Mouse (Mus musculus) stomach, postnatal 0 days (tissue): ENCODE data around the gene Ppp1r12c. TPM values are rescaled to one million over a fixed set of nuclear protein-coding genes. Genes with fewer than 3 reads are reported as not detected.

Experiments
- ATAC-seq: fragments of 200-750 bp; cut with Nextera tagmentation; 2 replicates; pipeline ENCODE4 v1.8.0; 2017; ENCODE audit not compliant: low FRiP score, low TSS enrichment
- DNase-seq: peaks from one replicate; pipeline ENCODE4 v3.0.0-alpha.2; 2016; ENCODE audit warnings: low spot score
- H3K27ac ChIP-seq: fragments of 300-500 bp; sonication (generic); replicated peaks from 2 replicates; pipeline ENCODE4 v1.5.1; 2014; ENCODE audit warnings: mild to moderate bottlenecking, control low read depth
- H3K27me3 ChIP-seq: fragments of 300-500 bp; sonication (generic); 2 replicates; pipeline ENCODE4 v1.6.1; 2014; ENCODE audit warnings: low read length; ENCODE audit not compliant: control insufficient read depth, insufficient read depth
- H3K36me3 ChIP-seq: fragments of 300-500 bp; sonication (generic); 2 replicates; pipeline ENCODE4 v1.6.1; 2014; ENCODE audit warnings: low read length, mixed read lengths; ENCODE audit not compliant: control insufficient read depth, insufficient read depth
- H3K4me1 ChIP-seq: fragments of 300-500 bp; sonication (generic); replicated peaks from 2 replicates; pipeline ENCODE4 v1.6.1; 2014; ENCODE audit warnings: antibody characterized with exemption; ENCODE audit not compliant: control insufficient read depth, insufficient read depth
- H3K4me2 ChIP-seq: fragments of 300-500 bp; sonication (generic); replicated peaks from 2 replicates; pipeline ENCODE4 v1.6.1; 2014; ENCODE audit warnings: low read depth, mild to moderate bottlenecking, control low read depth, moderate library complexity
- H3K4me3 ChIP-seq: fragments of 300-500 bp; sonication (generic); 2 replicates; pipeline ENCODE4 v1.5.1; 2014; ENCODE audit warnings: low read depth, low read length, control low read depth
- H3K9ac ChIP-seq: fragments of 300-500 bp; sonication (generic); 2 replicates; pipeline ENCODE4 v1.6.1; 2014; ENCODE audit warnings: mild to moderate bottlenecking, low read length, control low read depth, mixed read lengths
- H3K9me3 ChIP-seq: fragments of 300-500 bp; sonication (generic); 2 replicates; pipeline ENCODE4 v1.6.1; 2016; ENCODE audit warnings: low read length; ENCODE audit not compliant: control insufficient read depth
- CTCF ChIP-seq: IDR thresholded peaks from 2 replicates; pipeline ENCODE4 v1.5.1; 2016; ENCODE audit warnings: antibody characterized with exemption, low read depth, mild to moderate bottlenecking, moderate library complexity
- EP300 ChIP-seq: optimal IDR thresholded peaks from 2 replicates; pipeline ENCODE3; 2016; ENCODE audit warnings: antibody characterized with exemption
- WGBS: fragments of 180-500 bp; shearing (Covaris S2); extraction: QIAGEN DNeasy Blood & Tissue Kit; methylation state at CpG from one replicate; pipeline ENCODE4 v1.1.7; 2014; 5-methylcytosine and 5-hydroxymethylcytosine counted together
- polyA plus RNA-seq: library from polyadenylated mRNA; unstranded; fragments of >200 nt; fragmentation: Nextera tagmentation; extraction: Ambion mirVana; gene quantifications from 2 replicates; pipeline ENCODE4 v1.2.1, GENCODE M21; 2015

Ppp1r12c gene
- 39.5 and 44.4 TPM in 2 replicates for polyA plus RNA-seq

- Histone ChIP-seq H3K9me3 (no peaks in the 10 kb centered on the region), H3K27me3 (no peaks in the 10 kb centered on the region), H3K27ac (peak within 1 kb of the TSS; percentile 96), H3K4me2 (peak within 1 kb of the TSS; percentile 72), H3K9ac (peak within 1 kb of the TSS; percentile 98), H3K36me3 (peaks cover under 1% of the 10 kb centered on the region; the same call in 1 of the 2 replicates), H3K4me3 (peak within 1 kb of the TSS; percentile 87), H3K4me1 (peaks cover 8% of the 10 kb centered on the region)
- DNase-seq (peak; percentile 96), ATAC-seq (peak; percentile 92)
- TF ChIP-seq CTCF (no peak), EP300 (no peak)
- under 1% methylated on average over 61 of the region's 62 CpGs for WGBS
Observed at GRCm38 (mm10) chr7:4501558-4502397, at the start of gene Ppp1r12c. Ppp1r12c (minus strand) TSS chr7:4501680.

GRCm38 (mm10) chr7:4547221-4547641 is 45.8 kb upstream of the Ppp1r12c start, which contains the start of gene Syt5:
Syt5 (minus strand) TSS chr7:4547541.
- H3K27me3 ChIP-seq = no peaks in the 10 kb centered on the region
- peak; percentile 58 for DNase-seq
- H3K4me3 ChIP-seq = peak within 1 kb of the TSS; percentile 24
- no peaks in the 10 kb centered on the region for H3K36me3 ChIP-seq
- TF ChIP-seq CTCF (no peak), EP300 (no peak)
- 5% methylated on average over 31 of the region's 33 CpGs for WGBS
- H3K27ac ChIP-seq = no peak within 1 kb of the TSS
- H3K9ac ChIP-seq = no peak within 1 kb of the TSS; the same call in 1 of the 2 replicates
- H3K9me3 ChIP-seq = no peaks in the 10 kb centered on the region
- H3K4me1 ChIP-seq = no peaks in the 10 kb centered on the region
- H3K4me2 ChIP-seq = peak within 1 kb of the TSS; percentile 53
- peak; percentile 58 for ATAC-seq

DNA sequence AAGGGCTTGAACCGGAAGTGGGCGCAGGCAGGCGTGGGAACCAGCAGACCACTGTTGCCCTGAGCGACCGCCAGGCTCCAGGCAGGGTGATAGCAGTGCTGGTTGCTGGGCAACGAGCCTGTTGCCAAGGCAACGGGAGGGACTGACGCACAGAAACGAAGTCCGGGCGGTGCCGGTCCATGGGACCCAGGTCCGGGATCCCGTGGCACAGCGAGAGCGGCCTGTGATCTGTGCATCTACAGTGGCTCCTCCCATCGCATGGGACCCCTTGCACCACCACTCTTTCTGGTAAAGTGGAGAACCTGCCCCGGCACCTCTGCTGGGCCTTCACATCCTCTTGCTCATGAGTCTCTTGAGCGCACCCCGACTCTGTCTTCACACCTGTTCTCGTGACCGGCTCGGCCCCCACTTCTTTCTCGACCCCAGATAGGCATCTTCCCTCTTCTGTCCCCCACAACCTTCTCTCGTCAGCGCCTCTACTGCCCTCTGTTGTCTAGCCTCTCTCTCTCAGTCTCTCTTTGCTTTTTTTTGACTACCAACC is 45.2 kb upstream of the Ppp1r12c start:
- 4% methylated on average over 26 of the region's 26 CpGs for WGBS
- TF ChIP-seq CTCF (peak; percentile 29; the same call in 1 of the 2 replicates), EP300 (no peak)
- no peaks in the 10 kb centered on the region for H3K4me1 ChIP-seq
- H3K27ac ChIP-seq = no peak overlapping the region
- H3K4me3 ChIP-seq = peak overlapping the region; percentile 24; the same call in 1 of the 2 replicates
- peak overlapping the region; percentile 53 for H3K4me2 ChIP-seq
- DNase-seq = peak; percentile 59
- H3K36me3 ChIP-seq = no peaks in the 10 kb centered on the region
- ATAC-seq = peak; percentile 68
- H3K9me3 ChIP-seq = no peaks in the 10 kb centered on the region
- no peaks in the 10 kb centered on the region for H3K27me3 ChIP-seq
- H3K9ac ChIP-seq = no peak overlapping the region

GRCm38 (mm10) chr7:4546050-4546449 is 44.6 kb upstream of the Ppp1r12c start:
- H3K4me3 ChIP-seq = no peak overlapping the region
- WGBS = 74% methylated on average over 15 of the region's 15 CpGs

DNA sequence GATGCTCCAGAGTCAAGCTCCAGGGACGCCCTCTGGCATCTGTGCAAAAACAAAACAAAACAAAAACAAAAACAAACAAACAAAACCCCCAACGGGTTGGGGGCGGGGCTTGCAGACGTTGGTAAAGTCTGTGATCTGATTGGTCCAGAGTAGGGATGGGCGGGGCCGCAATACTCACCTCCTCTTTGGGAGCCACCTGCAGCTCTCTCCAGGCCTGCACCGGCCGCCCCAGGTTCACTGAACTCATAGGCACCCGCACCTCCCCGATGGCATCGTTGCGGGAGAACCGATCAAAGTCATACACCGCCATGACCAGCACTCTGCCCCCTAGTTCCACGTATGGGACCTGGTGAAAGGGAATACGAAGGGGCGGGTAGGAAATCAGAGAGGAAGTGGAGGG is 40.5 kb upstream of the Ppp1r12c start:
- 46% methylated on average over 17 of the region's 17 CpGs for WGBS
- TF ChIP-seq CTCF (no peak), EP300 (no peak)
- DNase-seq = no peak

More at GRCm38 (mm10) chr7:4546050-4546449, 44.6 kb upstream of the Ppp1r12c start:
- no peak overlapping the region for H3K27ac ChIP-seq
- no peak overlapping the region for H3K9ac ChIP-seq
- no peaks in the 10 kb centered on the region for H3K9me3 ChIP-seq
- TF ChIP-seq CTCF = no peak
- no peak for TF ChIP-seq EP300
- no peak overlapping the region for H3K4me2 ChIP-seq
- DNase-seq = no peak
- H3K4me1 ChIP-seq = no peaks in the 10 kb centered on the region
- no peaks in the 10 kb centered on the region for H3K36me3 ChIP-seq
- no peak for ATAC-seq
- no peaks in the 10 kb centered on the region for H3K27me3 ChIP-seq

DNA sequence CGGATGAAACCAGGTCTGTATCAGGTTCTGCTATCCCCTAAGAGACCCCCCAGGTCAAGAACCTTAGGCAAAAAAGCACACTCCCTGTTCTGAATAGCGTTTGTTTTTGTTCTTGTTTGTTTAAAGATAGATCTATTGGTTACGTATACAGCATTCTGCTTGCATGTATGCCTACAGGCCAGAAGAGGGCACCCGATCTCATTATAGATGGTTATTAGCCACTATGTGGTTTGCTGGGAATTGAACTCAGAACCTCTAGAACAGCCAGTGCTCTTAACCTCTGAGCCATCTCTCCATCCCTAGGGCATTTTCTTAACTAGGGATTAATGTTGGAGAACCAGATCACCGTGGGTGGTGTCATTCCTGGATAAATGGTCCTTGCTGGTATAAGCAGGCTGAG is 39.9 kb upstream of the Ppp1r12c start:
- Histone ChIP-seq H3K4me3 (no peak overlapping the region), H3K27ac (no peak overlapping the region), H3K9me3 (no peaks in the 10 kb centered on the region), H3K36me3 (no peaks in the 10 kb centered on the region), H3K27me3 (no peaks in the 10 kb centered on the region), H3K4me1 (no peaks in the 10 kb centered on the region), H3K9ac (no peak overlapping the region), H3K4me2 (no peak overlapping the region)
- no peak for DNase-seq
- no peak for ATAC-seq
- WGBS = 62% methylated on average over 5 of the region's 5 CpGs
- TF ChIP-seq EP300 (no peak), CTCF (no peak)

More for the DNA sequence above, 40.5 kb upstream of the Ppp1r12c start:
- Histone ChIP-seq H3K9ac (no peak overlapping the region), H3K4me1 (no peaks in the 10 kb centered on the region), H3K27ac (no peak overlapping the region), H3K36me3 (no peaks in the 10 kb centered on the region), H3K9me3 (no peaks in the 10 kb centered on the region), H3K27me3 (no peaks in the 10 kb centered on the region), H3K4me2 (no peak overlapping the region), H3K4me3 (no peak overlapping the region)
- no peak for ATAC-seq
